Mouse (Mus musculus) brown adipose tissue, adult 24 weeks (tissue): ENCODE results near the gene H2-Q10. TPM values are rescaled to one million over a fixed set of nuclear protein-coding genes. Genes with fewer than 3 reads are reported as not detected.
"Not testable (repeated sequence)": the region's sequence is repeated elsewhere in the genome, so short reads cannot be mapped to it uniquely, and the experiment has no call there.

ENCODE experiments used
- H3K27ac ChIP-seq: fragments of 200-500 bp; replicated peaks from 2 replicates; pipeline ENCODE4 v1.5.1; 2012; ENCODE audit warnings: low read depth, mild to moderate bottlenecking, low read length
- H3K4me1 ChIP-seq: fragments of 200-500 bp; 2 replicates; pipeline ENCODE4 v1.6.1; 2012; ENCODE audit warnings: low read length, mixed read lengths; ENCODE audit not compliant: control insufficient read depth, insufficient read depth, insufficient read length
- H3K4me3 ChIP-seq: fragments of 200-500 bp; 2 replicates; pipeline ENCODE4 v1.5.1; 2012; ENCODE audit warnings: low read depth, mild to moderate bottlenecking, low read length, moderate library complexity; ENCODE audit not compliant: insufficient read depth
- polyA plus RNA-seq: library from polyadenylated mRNA; stranded (reverse); fragments of >200 nt; gene quantifications from 2 replicates; pipeline ENCODE4 v1.2.4, GENCODE M21; 2012; ENCODE audit not compliant: missing spikeins, insufficient read depth, insufficient read length

Gene H2-Q10
- polyA plus RNA-seq, 1 experiment = 201 TPM

- H3K27ac ChIP-seq = no peak overlapping the region
- no peaks in the 10 kb centered on the region for H3K4me1 ChIP-seq
- H3K4me3 ChIP-seq = no peak overlapping the region
Measured at GRCm38 (mm10) chr17:35497124-35497523, 27.2 kb downstream of the H2-Q10 start.

DNA sequence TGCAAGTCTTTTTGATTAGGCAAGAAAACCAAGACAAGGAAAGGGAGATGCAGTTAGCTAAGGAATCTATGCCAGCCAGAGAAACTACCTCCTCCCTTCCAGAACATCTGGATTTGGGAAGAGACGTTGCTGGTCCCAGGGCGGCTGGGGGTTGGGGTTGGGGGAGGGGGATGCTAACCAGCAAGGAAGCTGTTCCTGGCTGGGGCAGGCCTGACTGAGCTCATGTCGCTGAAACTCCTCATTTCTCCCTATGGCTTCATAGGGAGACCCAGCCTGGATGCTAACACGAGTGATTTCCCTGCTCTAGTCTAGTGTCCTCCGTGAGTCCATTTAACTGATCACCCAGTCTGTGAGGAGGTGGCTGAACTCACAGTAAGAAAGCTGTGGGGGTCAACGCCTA, 32.3 kb downstream of the H2-Q10 start:
- Histone ChIP-seq H3K4me1 (no peaks in the 10 kb centered on the region), H3K4me3 (no peak overlapping the region), H3K27ac (no peak overlapping the region)

GRCm38 (mm10) chr17:35502762-35503161, 32.9 kb downstream of the H2-Q10 start:
- Histone ChIP-seq H3K27ac (no peak overlapping the region), H3K4me3 (no peak overlapping the region), H3K4me1 (no peaks in the 10 kb centered on the region)

DNA sequence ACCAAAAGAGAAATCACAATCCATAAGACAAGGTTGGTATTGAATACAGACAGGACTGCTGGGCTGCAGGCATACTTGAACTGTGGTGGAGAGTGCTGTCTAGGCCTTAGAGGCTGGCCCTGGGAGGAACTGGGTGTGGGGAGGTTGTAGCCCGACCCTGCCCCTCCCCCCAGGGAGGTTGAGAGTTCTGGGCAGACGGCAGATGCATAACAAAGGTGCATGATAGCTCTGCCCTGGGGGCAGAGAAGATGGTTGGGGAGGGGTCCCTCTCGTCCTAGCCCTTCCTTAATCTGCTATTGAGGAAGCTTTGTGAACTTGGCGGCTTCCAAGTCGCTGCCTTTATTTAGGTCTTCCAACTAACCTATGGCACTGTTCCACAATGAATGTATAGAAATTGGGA, 34.0 kb downstream of the H2-Q10 start:
- no peak overlapping the region for H3K27ac ChIP-seq
- no peak overlapping the region for H3K4me3 ChIP-seq
- no peaks in the 10 kb centered on the region for H3K4me1 ChIP-seq

DNA sequence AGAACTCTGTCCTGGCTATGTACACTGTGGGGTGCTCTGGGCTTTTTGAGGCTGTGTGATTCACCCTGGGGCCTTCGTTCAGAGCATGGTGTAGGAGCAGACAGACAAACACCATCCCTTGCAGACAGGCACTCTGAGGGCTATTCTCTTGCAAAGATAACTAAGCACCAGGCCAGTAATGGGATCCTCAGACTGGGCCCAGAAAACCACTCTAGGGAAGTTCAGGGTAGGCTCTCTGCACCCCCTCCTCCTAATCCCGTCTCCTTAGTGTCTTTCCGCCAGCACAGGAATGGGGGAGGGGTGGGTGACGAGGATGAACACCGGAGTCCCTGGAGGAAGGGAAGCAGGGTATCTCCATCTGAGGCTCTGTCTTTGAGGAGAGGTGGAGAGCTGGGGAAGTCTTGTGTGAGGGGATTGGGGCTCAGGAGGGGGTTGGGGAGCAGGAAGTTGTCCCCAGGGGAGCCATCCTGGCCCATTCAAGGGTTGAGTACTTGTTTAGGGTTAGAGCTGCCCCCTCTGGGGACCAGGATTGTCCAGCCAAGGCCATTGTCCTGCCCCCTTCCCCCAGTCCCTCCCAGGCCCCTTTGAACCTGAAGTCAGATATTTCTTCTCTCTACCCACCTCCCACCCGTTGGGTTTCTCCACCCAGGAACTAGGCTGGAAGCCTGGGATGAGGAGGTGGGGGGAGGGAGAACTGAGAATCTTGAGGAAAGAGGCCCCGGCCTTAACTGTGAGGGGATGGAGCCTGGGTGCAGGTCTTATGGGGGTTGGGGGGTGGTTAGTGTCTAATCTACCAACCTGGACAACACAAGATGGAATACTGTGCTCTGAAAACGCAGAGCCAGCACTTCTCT, 35.0 kb downstream of the H2-Q10 start:
- H3K27ac ChIP-seq = no peak overlapping the region
- no peaks in the 10 kb centered on the region for H3K4me1 ChIP-seq
- no peak overlapping the region for H3K4me3 ChIP-seq

GRCm38 (mm10) chr17:35505776-35506175, 35.9 kb downstream of the H2-Q10 start, which contains the start of gene Pou5f1:
TSS of gene Pou5f1 (plus strand) at chr17:35506018.
- H3K27ac ChIP-seq = no peak within 1 kb of the TSS
- no peaks in the 10 kb centered on the region for H3K4me1 ChIP-seq
- no peak within 1 kb of the TSS for H3K4me3 ChIP-seq

GRCm38 (mm10) chr17:35506881-35507280, 37.0 kb downstream of the H2-Q10 start:
- H3K4me1 ChIP-seq = no peaks in the 10 kb centered on the region
- H3K4me3 ChIP-seq = no peak overlapping the region
- no peak overlapping the region for H3K27ac ChIP-seq

- Histone ChIP-seq H3K4me1 (no peaks in the 10 kb centered on the region), H3K4me3 (no peak overlapping the region), H3K27ac (no peak overlapping the region)
Measured at GRCm38 (mm10) chr17:35507556-35508260, 37.8 kb downstream of the H2-Q10 start.

DNA sequence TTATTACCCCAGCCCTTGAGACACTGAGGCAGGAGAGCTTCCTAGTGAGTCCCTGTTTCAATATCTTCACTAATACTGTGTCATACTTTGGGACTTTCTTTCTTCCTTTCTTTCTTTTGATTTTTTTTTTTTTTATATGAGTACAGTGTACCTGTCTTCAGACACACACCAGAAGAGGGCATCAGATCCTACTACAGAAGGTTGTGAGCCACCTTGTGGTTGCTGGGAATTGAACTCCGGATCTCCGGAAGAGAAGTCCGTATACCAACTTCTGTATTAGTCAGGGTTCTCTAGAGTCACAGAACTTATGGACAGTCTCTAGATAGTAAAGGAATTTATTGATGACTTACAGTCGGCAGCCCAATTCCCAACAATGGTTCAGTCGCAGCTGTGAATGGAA, 38.4 kb downstream of the H2-Q10 start:
- not testable (repeated sequence) for H3K4me1 ChIP-seq, H3K27ac ChIP-seq, H3K4me3 ChIP-seq

DNA sequence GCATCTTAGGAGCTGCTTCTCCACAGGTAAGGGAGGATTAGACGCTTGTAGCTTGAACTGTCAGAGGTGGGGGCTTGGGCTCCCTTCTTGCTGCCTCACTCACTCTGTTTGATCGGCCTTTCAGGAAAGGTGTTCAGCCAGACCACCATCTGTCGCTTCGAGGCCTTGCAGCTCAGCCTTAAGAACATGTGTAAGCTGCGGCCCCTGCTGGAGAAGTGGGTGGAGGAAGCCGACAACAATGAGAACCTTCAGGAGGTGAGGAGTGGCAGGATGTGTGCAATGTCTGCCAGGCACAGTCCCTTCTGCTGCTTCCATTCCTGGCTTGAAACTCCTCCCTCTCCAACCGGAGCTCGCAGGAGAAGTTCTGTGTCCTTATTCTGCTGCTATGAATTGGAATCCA, 39.4 kb downstream of the H2-Q10 start:
- H3K4me1 ChIP-seq = no peaks in the 10 kb centered on the region
- H3K4me3 ChIP-seq = no peak overlapping the region
- H3K27ac ChIP-seq = no peak overlapping the region

GRCm38 (mm10) chr17:35512916-35513626, 43.2 kb downstream of the H2-Q10 start:
- Histone ChIP-seq H3K27ac (no peak overlapping the region), H3K4me3 (no peak overlapping the region), H3K4me1 (peaks cover 5% of the 10 kb centered on the region; the same call in 1 of the 2 replicates)

DNA sequence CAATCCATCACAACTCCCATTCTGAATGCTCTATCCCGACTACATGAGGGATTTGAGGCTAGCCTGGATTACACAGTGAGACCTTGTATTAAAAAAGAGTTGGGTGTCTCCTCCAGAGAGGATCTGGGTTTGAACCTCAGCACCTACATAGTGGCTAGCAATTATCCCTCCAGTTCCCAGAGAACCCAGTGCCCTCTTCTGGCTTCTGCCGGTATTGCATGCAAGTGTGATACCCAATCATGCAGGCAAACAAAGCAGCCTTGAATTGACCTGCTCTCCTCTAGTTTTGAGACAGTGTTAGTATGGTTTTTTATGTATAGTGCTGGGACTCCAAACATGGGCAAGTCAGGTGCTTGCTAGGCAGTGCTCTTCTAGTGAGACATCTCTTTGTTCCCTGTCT, 44.0 kb downstream of the H2-Q10 start:
- Histone ChIP-seq H3K27ac (no peak overlapping the region), H3K4me1 (peaks cover 5% of the 10 kb centered on the region; the same call in 1 of the 2 replicates), H3K4me3 (no peak overlapping the region)

DNA sequence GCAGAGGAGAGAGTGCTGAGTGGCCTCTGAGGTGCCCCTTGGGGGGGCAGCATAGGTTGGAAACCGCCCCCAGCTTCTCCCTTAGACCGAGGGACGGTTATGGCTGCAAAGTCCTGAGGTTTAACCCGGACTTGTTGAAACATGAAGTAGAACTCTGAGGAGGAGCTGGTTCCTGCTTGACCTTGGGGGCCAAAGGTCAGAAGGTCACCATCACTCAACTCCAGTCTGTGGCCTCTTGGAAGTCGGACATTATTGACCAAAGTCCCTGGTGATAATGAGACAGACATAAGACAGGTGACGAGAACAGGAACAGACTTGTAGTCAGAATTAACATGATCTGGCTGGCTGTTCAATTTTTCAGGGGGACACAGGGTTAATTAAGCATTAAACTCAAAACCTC, 44.9 kb downstream of the H2-Q10 start:
- Histone ChIP-seq H3K27ac (no peak overlapping the region), H3K4me3 (no peak overlapping the region), H3K4me1 (peaks cover 5% of the 10 kb centered on the region; the same call in 1 of the 2 replicates)

GRCm38 (mm10) chr17:35515911-35516640, 46.2 kb downstream of the H2-Q10 start:
- H3K27ac ChIP-seq = no peak overlapping the region
- H3K4me1 ChIP-seq = peaks cover 5% of the 10 kb centered on the region; the same call in 1 of the 2 replicates
- peak overlapping the region; percentile 55 for H3K4me3 ChIP-seq
